Mouse (Mus musculus) cerebellum, adult 8-10 months (tissue): Measurements from ENCODE around the gene Adgrl1.

Experiments used
- DNase-seq: peaks from one replicate; pipeline ENCODE4 v3.0.0; 2022

Adgrl1 gene

GRCm38 (mm10) chr8:83899363-83900252 is at the start of gene Adgrl1:
Gene Adgrl1 (plus strand): TSS chr8:83900105.
- peak; percentile 94 for DNase-seq

- no peak for DNase-seq
These were observed 47.6 kb upstream of the Adgrl1 start for GRCm38 (mm10) chr8:83852329-83852728.

GRCm38 (mm10) chr8:83853323-83854050 is 46.4 kb upstream of the Adgrl1 start:
- no peak for DNase-seq

- no peak for DNase-seq
These were observed 43.3 kb upstream of the Adgrl1 start for GRCm38 (mm10) chr8:83856486-83857065.

DNA sequence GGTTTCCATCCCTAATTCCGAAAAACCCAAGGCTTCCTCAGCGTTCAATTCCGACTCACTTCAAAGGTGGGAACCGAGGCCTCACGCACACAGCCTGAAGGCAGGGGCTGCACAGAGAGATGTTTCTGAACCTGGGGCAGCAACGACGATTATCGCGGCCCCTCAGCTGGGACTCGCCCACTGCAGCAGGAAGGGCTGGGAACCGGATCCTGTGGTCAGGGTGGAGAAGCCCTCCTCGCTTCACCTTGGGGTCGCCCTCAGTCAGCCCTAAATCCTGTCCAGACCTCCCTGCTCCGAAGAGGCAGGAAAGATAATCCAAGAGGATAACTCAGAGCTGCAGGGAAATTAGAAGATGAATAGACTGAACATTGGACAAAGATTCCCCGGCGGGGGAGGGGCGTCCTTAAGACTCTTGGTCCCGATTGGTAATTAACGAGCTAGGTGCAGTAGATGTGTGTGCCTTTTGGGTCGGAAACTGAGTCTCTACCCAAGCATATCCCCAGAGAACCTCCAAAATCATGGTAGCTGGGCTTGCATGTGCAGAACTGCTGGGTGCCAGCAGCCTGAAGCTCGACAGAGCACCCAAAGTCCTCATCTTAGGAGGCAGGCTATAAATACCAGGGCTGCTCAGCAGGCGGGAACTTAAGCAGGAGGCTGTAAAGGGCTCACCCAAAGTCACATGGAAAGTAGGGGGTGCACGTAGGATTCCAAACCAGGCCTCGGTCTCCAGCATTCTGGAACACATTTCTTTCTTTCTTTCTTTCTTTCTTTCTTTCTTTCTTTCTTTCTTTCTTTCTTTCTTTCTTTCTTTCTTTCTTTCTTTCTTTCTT is 37.3 kb upstream of the Adgrl1 start:
- DNase-seq: no peak

- DNase-seq: peak; percentile 76
These were observed 24.8 kb upstream of the Adgrl1 start for GRCm38 (mm10) chr8:83874881-83875655.

- DNase-seq: peak; percentile 66
These were observed 24.3 kb upstream of the Adgrl1 start for GRCm38 (mm10) chr8:83875656-83876040.

DNA sequence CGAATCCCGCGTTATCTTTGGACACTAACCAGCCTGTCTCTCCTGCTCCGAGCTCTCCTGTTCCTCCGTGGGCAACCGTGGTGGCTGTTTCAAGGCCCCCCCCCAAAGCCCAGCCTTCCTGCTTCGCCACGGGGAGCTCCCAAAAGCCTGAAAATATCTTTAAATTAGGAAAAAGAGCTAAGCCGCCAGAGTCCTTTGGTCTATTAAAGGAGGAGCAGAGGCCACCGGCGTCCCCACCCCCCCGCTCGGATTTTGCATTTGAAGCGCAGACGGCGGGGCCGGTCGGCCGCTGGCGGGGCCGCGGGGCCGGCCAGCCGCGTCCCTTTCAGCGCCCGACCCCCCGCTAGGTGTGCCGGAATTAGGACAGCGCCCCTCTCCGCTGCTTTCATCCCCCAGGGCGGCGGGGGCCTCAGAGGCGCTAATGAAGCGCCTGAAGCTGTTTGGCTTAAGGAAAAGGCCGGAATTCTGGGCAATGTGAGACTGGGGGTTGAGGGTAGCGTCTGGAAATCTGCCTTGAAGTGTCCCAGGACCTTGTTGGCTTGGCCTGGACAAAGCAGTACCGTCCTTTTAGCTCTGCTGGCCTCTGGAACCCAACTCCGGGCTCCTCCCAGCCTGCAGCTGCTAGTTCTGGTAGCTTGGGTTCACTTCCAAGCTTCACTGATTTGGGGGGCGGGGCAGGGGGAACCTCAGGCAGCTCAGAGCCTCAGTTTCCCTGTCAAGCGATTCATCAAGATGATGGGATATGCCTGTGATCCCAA is 23.6 kb upstream of the Adgrl1 start:
- DNase-seq: peak; percentile 36

- peak; percentile 33 for DNase-seq
These were observed 23.1 kb upstream of the Adgrl1 start for GRCm38 (mm10) chr8:83876838-83877223.

DNA sequence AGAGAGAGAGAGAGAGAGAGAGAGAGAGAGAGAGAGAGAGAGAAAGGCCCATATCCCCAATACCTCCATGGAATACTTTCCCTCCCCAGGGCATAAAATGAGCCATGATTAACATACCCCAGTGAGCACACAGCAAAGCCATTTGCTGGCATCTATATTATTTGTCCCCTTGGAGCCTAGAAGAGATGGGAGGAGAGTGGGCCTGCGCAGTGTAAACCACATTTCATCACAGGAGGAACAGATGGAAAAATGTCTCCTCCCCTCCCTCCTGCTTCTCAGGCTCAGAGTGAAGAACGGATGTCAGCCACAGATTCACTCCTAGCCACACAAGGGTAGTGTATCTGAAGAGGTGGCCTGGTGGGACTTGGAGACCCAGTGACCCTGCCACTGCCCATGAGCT is 11.5 kb upstream of the Adgrl1 start:
- no peak for DNase-seq

DNA sequence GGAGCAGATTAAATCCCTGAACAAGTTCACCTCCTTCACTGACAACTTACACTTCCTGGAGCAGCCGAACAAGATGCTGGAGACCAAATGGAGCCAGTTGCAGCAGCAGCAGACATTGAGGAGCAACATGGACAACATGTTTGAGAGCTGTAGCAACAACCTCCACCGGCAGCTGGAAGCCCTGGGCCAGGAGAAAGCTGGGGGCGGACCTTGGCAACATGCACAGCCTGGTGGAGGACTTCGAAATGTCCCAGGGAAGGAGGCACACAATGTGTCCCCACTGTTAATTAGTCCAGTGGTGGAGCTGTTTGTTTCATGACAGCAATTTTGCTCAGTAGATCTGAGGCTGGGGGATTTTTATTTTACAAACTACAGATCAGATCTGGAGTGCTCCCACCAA is 7.8 kb upstream of the Adgrl1 start:
- no peak for DNase-seq

- peak; percentile 92 for DNase-seq
These were observed 6.0 kb upstream of the Adgrl1 start for GRCm38 (mm10) chr8:83893915-83894314.

GRCm38 (mm10) chr8:83895894-83896293 is 4.0 kb upstream of the Adgrl1 start:
- peak; percentile 58 for DNase-seq

GRCm38 (mm10) chr8:83896461-83896860 is 3.4 kb upstream of the Adgrl1 start:
- DNase-seq: no peak

DNA sequence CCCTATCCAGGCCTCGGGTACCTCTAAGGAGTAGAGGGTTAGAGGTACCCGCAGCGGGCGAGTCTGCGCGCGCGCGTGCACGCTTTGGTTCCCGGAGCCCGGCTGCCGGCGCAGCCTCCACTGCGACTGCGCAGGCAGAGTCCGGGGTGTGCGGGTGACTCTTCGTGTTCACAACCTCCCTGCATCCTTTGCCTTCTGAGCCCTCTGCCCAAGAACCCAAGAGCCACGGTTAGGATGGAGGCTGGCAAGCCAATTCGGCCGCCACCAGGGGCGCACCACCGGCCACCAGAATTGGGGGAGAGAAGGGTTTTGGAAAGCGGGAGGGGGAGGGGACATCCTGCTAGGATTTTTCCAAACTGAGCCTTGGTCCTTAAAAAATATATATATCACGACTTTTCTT is 2.7 kb upstream of the Adgrl1 start:
- peak; percentile 77 for DNase-seq

- DNase-seq: peak; percentile 49
These were observed 1.4 kb upstream of the Adgrl1 start for GRCm38 (mm10) chr8:83898456-83898855.

GRCm38 (mm10) chr8:83898985-83899362 is 931 bp upstream of the Adgrl1 start:
- DNase-seq: no peak

DNA sequence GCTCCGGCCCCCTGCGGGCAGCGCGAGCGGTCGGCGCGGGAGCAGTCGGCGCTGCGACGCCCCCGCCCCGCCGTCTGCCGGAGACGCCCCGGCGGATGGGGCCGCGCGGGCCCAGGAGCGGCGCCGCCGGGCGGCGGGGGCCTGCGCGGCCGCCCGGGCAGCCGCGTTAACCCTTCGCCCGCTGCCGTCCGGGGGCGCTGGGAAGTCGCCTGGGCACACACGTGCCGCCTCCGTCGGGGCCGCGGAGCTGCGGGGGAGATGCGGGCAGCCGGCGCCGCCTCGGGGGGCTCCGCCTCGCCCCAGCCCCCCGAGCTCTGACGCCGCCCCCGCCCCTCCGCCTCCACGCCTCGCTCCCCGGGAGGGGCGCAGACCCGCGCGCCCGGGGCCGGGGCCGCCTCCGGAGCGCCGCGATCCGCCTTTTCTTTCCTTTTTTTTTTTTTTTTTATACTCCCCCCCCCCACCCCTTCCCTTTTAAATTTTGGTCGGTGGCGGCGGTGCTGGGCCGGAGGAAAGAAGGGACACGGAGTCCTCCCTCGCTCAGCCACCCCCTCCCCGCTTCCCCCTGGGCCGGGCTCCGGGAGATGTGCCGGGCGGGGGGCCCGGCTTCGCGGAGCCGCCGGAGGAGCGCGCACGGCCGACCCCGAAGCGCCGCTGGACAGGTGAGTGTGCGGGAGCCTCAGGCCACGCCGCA is 506 bp downstream of the Adgrl1 start:
- no peak for DNase-seq

GRCm38 (mm10) chr8:83900957-83901270 is 1.0 kb downstream of the Adgrl1 start:
- peak; percentile 64 for DNase-seq

DNA sequence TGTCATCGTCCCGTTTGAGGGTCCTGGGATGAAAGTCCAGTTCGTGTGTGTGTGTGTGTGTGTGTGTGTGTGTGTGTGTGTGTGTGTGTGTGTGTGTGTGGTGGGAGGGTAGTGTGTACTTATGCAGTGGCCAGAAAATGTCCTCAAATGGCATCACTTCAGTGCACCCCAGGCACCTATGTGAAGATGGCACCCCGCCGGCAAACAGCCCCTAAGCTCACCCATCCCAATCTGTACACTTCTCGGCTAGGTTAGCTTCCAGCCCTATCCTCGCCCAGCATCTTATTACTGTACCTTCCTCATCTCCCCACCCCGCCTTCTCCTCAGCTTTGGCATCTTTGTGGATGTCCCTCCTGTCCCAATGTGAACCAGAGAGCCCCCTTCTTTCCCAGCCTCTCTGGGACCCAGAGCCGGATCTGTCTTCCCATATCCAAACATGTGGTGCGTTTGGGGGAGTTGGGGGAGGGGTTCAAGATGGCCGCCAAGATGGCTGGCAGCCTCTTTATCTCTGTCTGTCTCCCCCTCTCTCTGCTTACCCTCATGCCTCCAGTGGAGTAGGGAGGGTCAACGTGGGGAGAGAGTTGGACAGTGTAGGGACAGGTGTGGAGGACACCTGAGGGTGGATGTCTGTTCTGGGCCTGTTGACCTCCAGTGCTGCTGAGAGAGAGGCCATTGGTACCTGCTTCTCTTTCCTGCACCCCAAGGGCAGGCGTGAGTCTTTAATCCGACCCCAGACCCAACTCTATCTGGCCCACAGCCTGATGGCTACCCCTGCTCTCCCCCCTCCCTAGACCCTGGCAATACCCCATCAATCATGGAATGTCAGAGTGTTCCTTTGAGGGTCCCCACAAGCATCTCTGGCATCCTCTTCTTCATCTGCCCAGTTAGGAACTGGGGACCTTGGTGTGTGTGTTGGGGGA is 1.9 kb downstream of the Adgrl1 start:
- no peak for DNase-seq
